Mouse (Mus musculus): ENCODE measurements around the gene Zfp692. TPM values are rescaled to one million over a fixed set of nuclear protein-coding genes. Genes with fewer than 3 reads are reported as not detected.

The Zfp692 gene
- polyA plus RNA-seq, 1 experiment from 2014 or later, result 7.6 TPM

GRCm38 (mm10) chr11:58350628-58351027, 43.8 kb downstream of the Zfp692 start:
- H3K9ac ChIP-seq (ENCODE audit: low read length), result no peak overlapping the region
- H3K4me3 ChIP-seq (ENCODE audit: control insufficient read depth in 1 of 2, insufficient read depth in 1 of 2, low read depth in 1 of 2, low read length in 2 of 2), result no peak overlapping the region
- H3K27ac ChIP-seq (replicated peaks in 1 of 2; ENCODE audit: control insufficient read depth in 1 of 2, insufficient read depth in 1 of 2, low read depth in 2 of 2, low read length in 2 of 2), result no peak overlapping the region
- H3K4me2 ChIP-seq (ENCODE audit: low read length), result no peak overlapping the region
- WGBS, result 65% methylated on average over 4 of the region's 4 CpGs
- no peaks in the 10 kb centered on the region for H3K27me3 ChIP-seq (ENCODE audit: control insufficient read depth, insufficient read depth, low read length)
- H3K4me1 ChIP-seq (ENCODE audit: control insufficient read depth in 2 of 2, insufficient read depth in 2 of 2, low read length in 2 of 2), result no peaks in the 10 kb centered on the region; a peak in 1 of 4 replicates
- H3K36me3 ChIP-seq (ENCODE audit: control insufficient read depth, insufficient read depth, low read length), result peaks cover 26% of the 10 kb centered on the region
- ATAC-seq (ENCODE audit: insufficient number of reproducible peaks, insufficient read depth, low FRiP score, low read depth), result no peak
- H3K9me3 ChIP-seq (ENCODE audit: control insufficient read depth, low read length), result no peaks in the 10 kb centered on the region

GRCm38 (mm10) chr11:58351179-58351578, 44.3 kb downstream of the Zfp692 start:
- Histone ChIP-seq H3K27ac (replicated peaks in 1 of 2; ENCODE audit: control insufficient read depth in 1 of 2, insufficient read depth in 1 of 2, low read depth in 2 of 2, low read length in 2 of 2) (no peak overlapping the region), H3K4me2 (ENCODE audit: low read length) (no peak overlapping the region), H3K9ac (ENCODE audit: low read length) (no peak overlapping the region), H3K36me3 (ENCODE audit: control insufficient read depth, insufficient read depth, low read length) (peaks cover 20% of the 10 kb centered on the region), H3K4me1 (ENCODE audit: control insufficient read depth in 2 of 2, insufficient read depth in 2 of 2, low read length in 2 of 2) (no peaks in the 10 kb centered on the region; a peak in 1 of 4 replicates), H3K9me3 (ENCODE audit: control insufficient read depth, low read length) (no peaks in the 10 kb centered on the region), H3K27me3 (ENCODE audit: control insufficient read depth, insufficient read depth, low read length) (no peaks in the 10 kb centered on the region), H3K4me3 (ENCODE audit: control insufficient read depth in 1 of 2, insufficient read depth in 1 of 2, low read depth in 1 of 2, low read length in 2 of 2) (no peak overlapping the region)
- no peak for ATAC-seq (ENCODE audit: insufficient number of reproducible peaks, insufficient read depth, low FRiP score, low read depth)
- 88% methylated on average over 5 of the region's 5 CpGs for WGBS

GRCm38 (mm10) chr11:58352681-58353548, 46.0 kb downstream of the Zfp692 start:
- H3K4me2 ChIP-seq (ENCODE audit: low read length), result no peak overlapping the region
- no peak for ATAC-seq (ENCODE audit: insufficient number of reproducible peaks, insufficient read depth, low FRiP score, low read depth)
- H3K27ac ChIP-seq (replicated peaks in 1 of 2; ENCODE audit: control insufficient read depth in 1 of 2, insufficient read depth in 1 of 2, low read depth in 2 of 2, low read length in 2 of 2), result no peak overlapping the region
- no peaks in the 10 kb centered on the region; a peak in 1 of 4 replicates for H3K4me1 ChIP-seq (ENCODE audit: control insufficient read depth in 2 of 2, insufficient read depth in 2 of 2, low read length in 2 of 2)
- peaks cover 3% of the 10 kb centered on the region for H3K36me3 ChIP-seq (ENCODE audit: control insufficient read depth, insufficient read depth, low read length)
- no peak overlapping the region for H3K4me3 ChIP-seq (ENCODE audit: control insufficient read depth in 1 of 2, insufficient read depth in 1 of 2, low read depth in 1 of 2, low read length in 2 of 2)
- no peak overlapping the region for H3K9ac ChIP-seq (ENCODE audit: low read length)
- WGBS, result 17% methylated on average over 7 of the region's 7 CpGs
- H3K27me3 ChIP-seq (ENCODE audit: control insufficient read depth, insufficient read depth, low read length), result no peaks in the 10 kb centered on the region
- no peaks in the 10 kb centered on the region for H3K9me3 ChIP-seq (ENCODE audit: control insufficient read depth, low read length)

- ATAC-seq (ENCODE audit: insufficient number of reproducible peaks, insufficient read depth, low FRiP score, low read depth), result no peak
- no peaks in the 10 kb centered on the region for H3K36me3 ChIP-seq (ENCODE audit: control insufficient read depth, insufficient read depth, low read length)
- no peak overlapping the region for H3K27ac ChIP-seq (replicated peaks in 1 of 2; ENCODE audit: control insufficient read depth in 1 of 2, insufficient read depth in 1 of 2, low read depth in 2 of 2, low read length in 2 of 2)
- H3K9ac ChIP-seq (ENCODE audit: low read length), result no peak overlapping the region
- no peak overlapping the region for H3K4me3 ChIP-seq (ENCODE audit: control insufficient read depth in 1 of 2, insufficient read depth in 1 of 2, low read depth in 1 of 2, low read length in 2 of 2)
- WGBS, result 66% methylated on average over 3 of the region's 3 CpGs
- no peaks in the 10 kb centered on the region; a peak in 1 of 4 replicates for H3K4me1 ChIP-seq (ENCODE audit: control insufficient read depth in 2 of 2, insufficient read depth in 2 of 2, low read length in 2 of 2)
- H3K4me2 ChIP-seq (ENCODE audit: low read length), result no peak overlapping the region
- H3K9me3 ChIP-seq (ENCODE audit: control insufficient read depth, low read length), result no peaks in the 10 kb centered on the region
- no peaks in the 10 kb centered on the region for H3K27me3 ChIP-seq (ENCODE audit: control insufficient read depth, insufficient read depth, low read length)
These were observed 46.8 kb downstream of the Zfp692 start for GRCm38 (mm10) chr11:58353709-58354108.

- H3K4me3 ChIP-seq (ENCODE audit: control insufficient read depth in 1 of 2, insufficient read depth in 1 of 2, low read depth in 1 of 2, low read length in 2 of 2), result no peak overlapping the region
- no peaks in the 10 kb centered on the region for H3K36me3 ChIP-seq (ENCODE audit: control insufficient read depth, insufficient read depth, low read length)
- no peaks in the 10 kb centered on the region; a peak in 1 of 4 replicates for H3K4me1 ChIP-seq (ENCODE audit: control insufficient read depth in 2 of 2, insufficient read depth in 2 of 2, low read length in 2 of 2)
- ATAC-seq (ENCODE audit: insufficient number of reproducible peaks, insufficient read depth, low FRiP score, low read depth), result no peak
- 47% methylated on average over 10 of the region's 10 CpGs for WGBS
- no peaks in the 10 kb centered on the region for H3K9me3 ChIP-seq (ENCODE audit: control insufficient read depth, low read length)
- H3K4me2 ChIP-seq (ENCODE audit: low read length), result no peak overlapping the region
- H3K27ac ChIP-seq (replicated peaks in 1 of 2; ENCODE audit: control insufficient read depth in 1 of 2, insufficient read depth in 1 of 2, low read depth in 2 of 2, low read length in 2 of 2), result no peak overlapping the region
- no peaks in the 10 kb centered on the region for H3K27me3 ChIP-seq (ENCODE audit: control insufficient read depth, insufficient read depth, low read length)
- H3K9ac ChIP-seq (ENCODE audit: low read length), result no peak overlapping the region
These were observed 47.6 kb downstream of the Zfp692 start for GRCm38 (mm10) chr11:58354476-58354875.

- WGBS, result 70% methylated on average over 3 of the region's 3 CpGs
- H3K27ac ChIP-seq (replicated peaks in 1 of 2; ENCODE audit: control insufficient read depth in 1 of 2, insufficient read depth in 1 of 2, low read depth in 2 of 2, low read length in 2 of 2), result no peak overlapping the region
- no peak overlapping the region for H3K4me3 ChIP-seq (ENCODE audit: control insufficient read depth in 1 of 2, insufficient read depth in 1 of 2, low read depth in 1 of 2, low read length in 2 of 2)
- no peaks in the 10 kb centered on the region; a peak in 1 of 4 replicates for H3K4me1 ChIP-seq (ENCODE audit: control insufficient read depth in 2 of 2, insufficient read depth in 2 of 2, low read length in 2 of 2)
- no peaks in the 10 kb centered on the region for H3K9me3 ChIP-seq (ENCODE audit: control insufficient read depth, low read length)
- no peak overlapping the region for H3K9ac ChIP-seq (ENCODE audit: low read length)
- no peaks in the 10 kb centered on the region for H3K27me3 ChIP-seq (ENCODE audit: control insufficient read depth, insufficient read depth, low read length)
- H3K36me3 ChIP-seq (ENCODE audit: control insufficient read depth, insufficient read depth, low read length), result no peaks in the 10 kb centered on the region
- ATAC-seq (ENCODE audit: insufficient number of reproducible peaks, insufficient read depth, low FRiP score, low read depth), result no peak
- no peak overlapping the region for H3K4me2 ChIP-seq (ENCODE audit: low read length)
These were observed 48.1 kb downstream of the Zfp692 start for GRCm38 (mm10) chr11:58354927-58355326.

- no peaks in the 10 kb centered on the region for H3K9me3 ChIP-seq (ENCODE audit: control insufficient read depth, low read length)
- H3K36me3 ChIP-seq (ENCODE audit: control insufficient read depth, insufficient read depth, low read length), result no peaks in the 10 kb centered on the region
- no peak overlapping the region for H3K27ac ChIP-seq (replicated peaks in 1 of 2; ENCODE audit: control insufficient read depth in 1 of 2, insufficient read depth in 1 of 2, low read depth in 2 of 2, low read length in 2 of 2)
- no peaks in the 10 kb centered on the region; a peak in 1 of 4 replicates for H3K4me1 ChIP-seq (ENCODE audit: control insufficient read depth in 2 of 2, insufficient read depth in 2 of 2, low read length in 2 of 2)
- H3K9ac ChIP-seq (ENCODE audit: low read length), result no peak overlapping the region
- H3K4me3 ChIP-seq (ENCODE audit: control insufficient read depth in 1 of 2, insufficient read depth in 1 of 2, low read depth in 1 of 2, low read length in 2 of 2), result no peak overlapping the region
- 91% methylated on average over 3 of the region's 3 CpGs for WGBS
- no peaks in the 10 kb centered on the region for H3K27me3 ChIP-seq (ENCODE audit: control insufficient read depth, insufficient read depth, low read length)
- ATAC-seq (ENCODE audit: insufficient number of reproducible peaks, insufficient read depth, low FRiP score, low read depth), result no peak
- no peak overlapping the region for H3K4me2 ChIP-seq (ENCODE audit: low read length)
These were observed 50.2 kb downstream of the Zfp692 start for GRCm38 (mm10) chr11:58357042-58357441.
